Mouse (Mus musculus) frontal cortex, postnatal 36 days (tissue): ENCODE data around the gene Wfikkn1.

Source experiments
- DNase-seq, 2 experiments: peaks; one replicate each; pipeline ENCODE4 v3.0.0; 2022; ENCODE audit warnings: low spot score in 2 of 2

The Wfikkn1 gene

DNA sequence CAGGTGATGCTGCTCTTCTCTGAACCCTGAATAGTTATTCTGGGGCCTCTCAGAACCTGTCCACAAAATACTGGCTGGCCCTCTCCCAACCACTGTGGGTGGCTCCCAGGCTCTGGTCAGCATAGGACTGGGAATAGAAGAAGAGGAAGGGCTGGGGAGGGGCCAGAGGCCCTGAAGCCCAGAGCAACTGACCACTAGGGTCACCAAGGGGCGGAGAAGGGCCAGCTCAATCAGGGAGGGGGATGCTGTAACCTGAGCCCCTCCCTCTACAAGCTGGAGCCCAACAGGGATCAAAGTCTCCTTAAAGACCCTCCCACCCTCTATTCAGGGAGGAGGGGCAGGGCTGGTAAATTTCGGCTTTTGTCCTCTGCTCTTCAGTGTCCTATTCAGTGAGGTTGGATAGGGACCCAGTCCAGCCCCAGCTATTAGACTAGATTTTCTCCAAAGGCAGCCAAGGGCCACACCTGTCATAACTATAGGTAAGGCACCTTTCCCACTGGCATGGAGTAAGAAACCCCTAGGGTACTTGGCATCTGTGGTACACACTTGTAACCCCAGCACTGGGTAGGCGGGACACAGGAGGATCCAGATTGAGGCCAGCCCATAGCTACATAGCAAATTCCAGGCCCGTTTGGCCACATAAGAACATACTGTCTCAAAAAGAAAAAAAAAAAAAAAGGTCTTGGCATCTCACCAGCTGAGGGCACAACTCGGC, at the start of gene Wfikkn1:
Gene Wfikkn1, minus strand, starts transcription at position 663 of the 715 bp plus-strand sequence.
- no peak for DNase-seq

DNA sequence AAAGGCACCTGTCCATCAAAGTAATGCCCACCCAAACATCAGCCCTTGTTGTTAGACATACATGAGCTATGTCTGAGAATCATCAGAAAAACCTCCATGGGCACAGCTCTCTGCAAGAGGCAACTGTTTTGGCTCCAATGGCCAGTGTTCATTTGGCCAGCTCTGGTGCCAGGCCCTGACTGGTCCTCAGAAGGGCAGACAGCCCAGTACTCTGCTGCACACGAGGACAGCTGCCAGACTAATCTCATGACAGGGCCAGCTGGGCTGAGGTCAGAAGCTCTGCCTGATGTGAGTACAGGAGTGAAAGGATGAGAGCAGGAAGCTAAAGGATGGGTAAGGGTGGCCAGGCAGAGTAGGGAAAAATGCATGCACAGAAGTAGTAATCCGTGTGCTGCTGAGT, 44.7 kb upstream of the Wfikkn1 start:
- DNase-seq: peak in 1 of 2 experiments; percentile 57

DNA sequence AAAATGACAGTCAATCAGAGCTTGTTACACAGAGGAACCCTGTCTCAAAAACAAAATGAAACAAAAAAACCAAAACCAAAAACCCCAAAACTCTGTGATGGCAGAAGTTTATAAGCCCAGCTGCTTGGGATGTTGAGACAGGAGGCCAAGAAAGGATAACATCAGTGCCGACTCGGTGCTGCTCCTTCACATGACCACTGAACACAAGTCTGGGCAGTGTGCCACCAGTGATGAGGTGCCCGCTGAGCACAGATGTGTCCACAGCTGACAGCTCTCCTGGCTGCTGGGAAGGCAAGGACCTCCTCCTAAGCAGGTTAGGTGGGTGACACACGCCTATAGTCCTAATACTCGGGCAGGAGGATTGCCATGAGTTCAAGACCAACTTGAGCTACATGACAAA, 41.5 kb upstream of the Wfikkn1 start:
- no peak for DNase-seq

DNA sequence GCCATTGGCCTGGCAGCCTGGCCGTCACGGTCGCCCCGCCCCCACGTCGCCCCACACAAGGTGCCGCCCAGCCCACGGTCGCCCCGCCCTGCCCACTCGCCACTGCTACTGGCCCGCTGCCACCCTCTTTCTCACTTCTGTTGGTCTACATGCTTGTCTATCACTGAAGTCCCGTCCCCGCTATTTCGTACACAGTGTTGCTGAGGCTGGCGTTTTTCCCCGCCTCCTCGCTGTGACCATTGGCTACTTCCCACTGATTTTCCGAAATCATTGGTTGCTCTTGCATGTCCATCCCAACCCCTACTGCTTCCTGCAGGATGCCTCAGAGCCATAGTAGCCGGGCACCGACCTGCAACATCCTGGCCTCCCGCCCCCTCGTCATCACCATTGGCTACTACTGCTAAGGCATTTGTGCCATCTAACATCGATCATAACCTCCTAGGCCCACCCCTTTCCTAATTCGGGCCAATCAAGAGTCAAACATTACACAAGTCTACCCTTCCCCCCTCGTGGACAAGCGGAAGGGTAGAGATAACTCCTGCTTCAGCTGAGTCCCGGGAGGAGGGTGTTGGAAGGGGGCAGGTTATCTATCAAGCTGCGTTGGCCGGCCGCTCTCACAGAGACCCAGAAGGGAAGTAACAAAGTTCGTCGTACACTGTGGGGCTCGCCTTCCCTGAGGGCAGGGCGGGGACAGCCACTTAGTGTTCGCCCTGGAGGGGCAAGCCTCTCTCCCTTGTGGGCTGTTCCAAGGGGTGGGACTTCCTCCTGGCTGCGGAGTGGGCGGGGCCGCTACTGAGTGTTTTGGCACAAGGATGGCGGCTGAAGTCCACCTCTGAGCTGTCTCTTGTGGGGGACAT, 39.4 kb upstream of the Wfikkn1 start:
- DNase-seq: peak; percentile 100

DNA sequence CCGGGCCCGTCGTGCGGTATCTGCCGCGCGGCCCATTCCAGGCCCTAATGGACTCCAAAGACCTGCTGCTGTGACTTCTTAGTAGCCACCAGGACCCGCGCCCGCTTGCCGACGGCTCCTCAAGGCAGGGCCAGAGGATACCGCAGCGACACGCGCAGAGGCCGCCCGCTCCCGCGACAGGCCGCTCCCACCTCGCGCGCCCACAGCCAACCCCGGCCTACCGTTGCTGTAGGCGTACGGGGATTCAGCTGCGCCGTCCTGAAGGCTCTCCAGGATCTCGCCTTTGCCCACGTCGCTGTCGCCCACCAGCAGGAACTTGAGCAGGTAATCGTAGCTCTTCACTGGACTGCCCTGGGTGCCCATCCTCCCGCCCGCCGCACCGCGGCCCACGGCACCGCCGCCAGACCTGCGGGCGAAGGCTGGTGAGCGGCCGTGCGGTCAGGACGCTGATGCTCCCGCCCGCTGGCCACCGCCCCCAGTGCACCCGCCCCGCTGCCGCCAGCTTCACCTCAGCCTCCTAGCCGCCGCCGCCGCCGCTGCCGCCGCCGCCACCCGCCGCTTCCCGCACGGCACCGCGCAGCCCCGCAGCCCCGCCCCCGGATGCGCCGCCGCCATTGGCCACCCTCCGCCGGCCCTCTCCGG, 38.6 kb upstream of the Wfikkn1 start, which contains the start of gene Rab40c:
Gene Rab40c, minus strand, starts transcription at position 584 of the 642 bp plus-strand sequence.
- peak; percentile 44 to 53 for DNase-seq

DNA sequence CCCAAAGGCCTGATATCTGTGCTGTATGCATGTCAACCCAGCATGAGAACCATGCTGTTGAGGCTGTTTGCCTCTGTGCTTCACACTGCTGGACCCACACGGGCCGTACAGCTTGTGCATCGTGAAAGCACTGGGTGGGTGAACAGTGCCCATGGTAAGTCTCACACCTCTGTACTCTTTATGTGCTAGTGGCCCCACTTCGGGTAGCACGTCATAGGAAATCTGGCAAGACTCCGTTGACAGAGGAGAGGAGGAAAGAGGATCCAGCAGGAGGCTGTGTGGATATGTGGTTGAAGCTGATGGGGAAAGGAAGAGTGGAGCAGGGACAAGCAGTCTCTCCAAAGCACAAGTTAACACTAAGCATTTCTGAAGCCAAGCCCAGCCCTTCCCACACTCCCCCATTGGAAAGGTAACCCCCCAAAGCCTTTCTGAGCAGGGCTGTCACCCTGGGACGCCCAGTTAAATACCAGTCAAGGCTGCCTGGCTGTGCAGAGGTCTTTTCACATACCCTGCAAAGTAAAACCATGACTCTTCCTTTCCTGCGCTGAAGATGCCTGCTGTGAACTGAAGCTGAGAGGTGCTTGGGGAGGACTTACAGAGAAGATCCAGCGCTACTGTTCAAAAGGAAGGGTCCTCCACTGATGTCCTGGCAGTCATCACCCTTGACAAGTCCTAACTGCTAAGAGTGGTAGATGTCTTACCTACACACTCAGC, 37.5 kb upstream of the Wfikkn1 start:
- no peak for DNase-seq

DNA sequence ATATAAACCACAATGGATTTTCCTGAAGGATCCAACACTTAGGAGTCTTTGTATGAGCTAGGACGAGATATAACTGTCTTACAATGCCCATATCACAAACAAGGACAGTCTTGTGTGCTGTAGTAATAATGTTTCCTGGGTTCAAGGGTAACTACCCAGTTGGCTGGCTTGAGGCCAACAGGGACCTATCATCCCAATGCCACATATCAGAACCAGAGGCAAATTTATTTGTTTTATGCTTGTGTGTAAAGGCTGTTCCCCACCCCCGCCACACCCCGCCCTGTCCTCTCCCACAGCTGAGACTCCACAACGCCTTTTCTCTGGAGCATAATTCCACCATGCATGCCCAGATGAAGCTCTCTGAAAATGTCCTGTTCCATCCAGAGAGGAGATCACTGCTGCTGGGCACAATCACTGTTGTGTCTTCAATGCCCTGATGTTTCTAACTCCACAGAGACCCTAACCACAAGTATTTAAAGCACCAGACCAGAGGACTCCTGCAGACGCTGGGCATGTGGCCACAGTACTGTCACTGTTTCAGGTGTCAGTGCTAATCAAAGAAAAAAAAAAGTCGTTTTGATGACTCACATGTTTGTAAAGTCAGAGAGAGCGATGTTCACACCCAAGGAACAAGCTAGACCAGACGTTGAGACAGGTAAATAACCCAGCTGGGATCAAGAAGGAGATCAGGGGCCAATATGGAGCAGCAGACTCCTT, 36.4 kb upstream of the Wfikkn1 start:
- DNase-seq: no peak

DNA sequence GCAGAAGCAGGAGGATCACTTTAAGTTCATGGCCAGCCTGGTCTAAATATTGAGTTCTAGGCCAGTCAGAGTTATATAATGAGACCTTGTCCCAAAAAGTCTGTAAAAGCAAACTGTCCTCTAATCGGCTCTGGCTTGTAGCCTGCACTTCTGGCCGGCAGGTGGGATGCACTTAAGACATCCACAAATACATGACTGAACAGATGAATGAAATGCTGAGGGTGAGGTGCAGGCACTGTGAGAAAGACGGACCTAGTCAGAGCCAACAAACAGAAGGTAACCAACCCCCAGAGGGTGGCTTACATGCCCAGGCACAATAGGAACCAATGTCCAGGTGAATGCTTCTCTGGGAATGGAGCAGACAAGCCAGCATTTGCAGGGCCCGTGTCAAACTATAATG, 33.6 kb upstream of the Wfikkn1 start:
- no peak for DNase-seq

DNA sequence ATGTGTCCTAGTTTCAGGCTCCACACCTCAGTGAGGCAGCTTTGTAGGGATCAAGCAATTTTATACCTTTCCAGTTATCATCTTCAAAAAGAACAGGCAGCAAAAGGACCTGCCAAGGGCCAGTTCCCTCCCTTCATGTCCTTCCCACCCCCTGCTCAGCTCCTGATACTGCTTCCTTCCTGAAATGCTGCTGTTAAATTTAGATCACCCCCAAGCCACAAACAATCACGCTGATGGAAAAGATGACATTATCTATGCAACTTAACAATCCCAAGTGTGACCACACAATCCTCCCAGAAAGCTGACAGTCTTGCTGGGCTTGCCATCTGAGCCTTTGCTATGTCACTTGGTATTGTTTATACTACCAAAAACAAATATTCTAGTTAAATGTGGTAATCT, 33.2 kb upstream of the Wfikkn1 start:
- no peak for DNase-seq

DNA sequence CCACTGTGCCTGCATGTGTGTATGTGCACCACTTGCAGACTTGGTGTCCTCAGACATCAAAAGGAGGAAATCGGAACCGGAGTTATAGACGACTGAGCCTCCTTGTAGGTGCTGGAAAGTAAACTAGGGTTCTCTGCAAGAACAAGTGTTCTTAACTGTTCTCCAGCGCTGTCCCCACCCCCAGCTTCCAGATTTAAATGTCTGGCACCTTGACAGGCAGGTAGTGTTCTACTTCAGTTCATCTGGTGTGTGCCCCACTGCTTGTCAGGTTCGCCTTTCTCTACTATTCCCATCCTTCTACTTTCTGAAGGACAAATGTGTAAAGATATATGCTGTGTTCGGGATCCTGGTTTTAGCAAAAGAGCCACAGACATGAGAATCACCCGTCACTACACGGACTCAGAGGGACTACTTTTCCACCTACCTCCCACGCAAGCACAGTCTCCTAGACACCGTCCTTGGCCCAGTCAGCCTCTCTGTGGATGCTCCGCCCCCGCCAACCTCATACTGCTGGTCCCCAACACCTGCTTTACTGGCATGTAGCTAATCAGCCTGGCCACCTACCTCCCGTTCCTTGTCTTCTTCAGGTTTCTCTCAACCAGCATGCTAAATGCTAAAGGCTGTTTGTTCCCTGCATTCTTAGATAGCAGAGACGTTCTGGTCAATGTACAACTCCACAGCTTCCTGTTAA, 32.7 kb upstream of the Wfikkn1 start:
- peak; percentile 68 to 74 for DNase-seq

DNA sequence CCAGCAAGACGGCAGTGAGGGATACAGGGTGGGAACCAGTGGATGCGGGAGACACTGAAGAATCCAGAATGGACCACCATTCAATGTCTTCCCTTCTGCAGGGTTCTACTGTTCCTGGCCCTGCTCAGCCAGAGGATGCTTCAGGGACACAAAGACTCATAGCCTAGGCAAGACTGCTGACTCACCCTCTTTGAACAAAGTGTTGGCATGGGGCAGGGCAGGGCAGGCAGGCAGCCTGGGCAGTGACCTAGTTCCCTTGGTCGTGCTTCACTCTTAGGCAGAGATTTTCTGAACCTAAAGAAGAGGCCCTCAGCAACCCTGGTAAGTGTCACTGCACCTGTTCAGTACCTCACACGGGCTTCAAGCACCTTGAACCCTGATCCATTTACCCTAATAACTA, 31.2 kb upstream of the Wfikkn1 start:
- DNase-seq: no peak

DNA sequence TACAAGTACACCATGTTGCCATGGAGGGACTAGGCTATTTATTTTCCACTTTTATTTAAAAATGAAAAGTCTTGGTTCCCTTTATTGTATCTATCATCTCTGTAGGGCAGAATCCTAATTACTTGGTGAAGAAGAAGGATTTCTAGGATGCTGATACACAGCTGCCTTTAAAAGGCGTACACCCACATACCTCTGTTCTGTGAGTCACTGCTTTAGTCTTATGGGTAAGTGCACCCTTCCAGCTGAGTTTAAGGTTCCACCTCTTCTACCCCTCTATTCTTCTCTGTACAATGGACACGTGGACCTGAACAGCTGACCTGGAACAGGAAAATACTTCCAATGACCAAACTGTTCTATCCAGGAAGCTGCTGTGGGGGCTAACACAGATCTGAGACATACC, 27.0 kb upstream of the Wfikkn1 start:
- DNase-seq: no peak

DNA sequence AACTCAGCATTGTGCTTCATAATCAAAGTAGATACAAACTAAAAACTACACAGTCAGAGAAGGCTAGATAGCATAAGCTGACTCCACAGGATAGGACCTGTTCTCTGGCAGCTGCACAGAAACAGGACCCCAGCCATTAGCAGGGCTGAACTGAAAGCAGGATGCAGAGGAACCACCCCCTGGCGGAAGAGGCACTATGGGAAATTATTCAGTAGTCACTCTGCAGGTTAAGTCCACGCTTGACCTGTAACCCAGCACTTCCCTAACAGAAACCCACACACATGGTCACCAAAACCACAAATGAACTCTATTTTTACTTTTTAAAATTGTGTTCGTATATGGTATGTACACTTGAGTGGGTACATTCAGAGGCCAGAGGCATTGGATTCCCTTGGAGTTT, 22.4 kb upstream of the Wfikkn1 start:
- no peak for DNase-seq

DNA sequence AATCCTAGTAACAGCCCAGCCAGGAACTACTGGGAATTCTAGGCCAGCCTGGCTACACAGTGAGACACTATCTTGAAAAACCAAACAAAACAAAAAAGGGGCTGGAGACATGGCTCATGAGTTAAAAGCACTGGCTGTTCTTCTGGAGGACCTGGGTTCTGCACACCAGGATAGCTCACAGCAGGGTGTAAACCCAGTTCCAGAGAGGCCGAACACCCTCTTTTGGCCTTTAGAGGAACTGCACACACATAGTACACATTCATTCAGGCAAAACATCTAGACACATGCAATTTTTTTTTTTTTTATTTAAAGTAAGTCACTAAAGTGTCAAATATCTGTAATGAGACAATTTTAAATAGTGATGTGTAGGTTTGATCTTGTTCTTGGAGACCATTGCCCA, 19.5 kb upstream of the Wfikkn1 start:
- DNase-seq: no peak

DNA sequence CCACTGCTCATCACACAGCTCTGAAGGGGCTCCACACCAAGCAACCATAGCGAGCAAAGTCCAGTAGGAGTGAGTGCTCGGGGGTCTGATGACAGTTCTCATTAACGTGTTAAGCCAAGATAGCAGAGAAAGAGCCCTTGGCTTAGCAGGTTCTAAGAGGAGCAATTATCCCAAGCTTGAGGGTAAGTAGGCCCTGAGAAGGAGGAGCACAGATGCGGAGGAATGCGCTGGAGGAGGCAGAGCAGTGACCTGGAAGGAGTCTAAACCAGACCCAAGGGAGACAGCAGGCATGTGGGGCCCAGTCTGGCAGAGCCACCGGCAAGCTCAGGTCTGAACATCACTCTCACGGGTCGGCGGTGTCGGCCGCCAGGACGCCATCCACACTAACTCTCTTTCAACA, 15.2 kb upstream of the Wfikkn1 start:
- DNase-seq: no peak

DNA sequence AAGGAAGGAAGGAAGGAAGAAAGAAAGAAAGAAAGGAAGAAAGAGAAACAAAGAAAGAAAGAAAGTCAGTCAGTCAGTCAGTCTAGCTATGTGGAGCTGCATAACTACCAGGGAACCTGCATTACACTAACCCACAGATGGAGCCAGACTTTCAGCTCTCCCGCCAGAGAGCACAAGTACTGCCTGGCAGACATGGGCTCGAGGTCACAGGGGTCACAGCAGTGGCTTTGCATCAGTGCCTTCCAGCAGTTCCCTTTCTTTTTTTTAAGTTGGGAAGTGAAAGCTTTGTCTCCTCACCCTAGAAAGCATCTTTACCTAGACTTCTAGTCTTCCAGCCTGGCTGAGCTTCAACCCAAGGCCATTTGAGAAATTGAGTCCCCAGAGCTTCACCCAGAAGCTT, 14.8 kb upstream of the Wfikkn1 start:
- no peak for DNase-seq

DNA sequence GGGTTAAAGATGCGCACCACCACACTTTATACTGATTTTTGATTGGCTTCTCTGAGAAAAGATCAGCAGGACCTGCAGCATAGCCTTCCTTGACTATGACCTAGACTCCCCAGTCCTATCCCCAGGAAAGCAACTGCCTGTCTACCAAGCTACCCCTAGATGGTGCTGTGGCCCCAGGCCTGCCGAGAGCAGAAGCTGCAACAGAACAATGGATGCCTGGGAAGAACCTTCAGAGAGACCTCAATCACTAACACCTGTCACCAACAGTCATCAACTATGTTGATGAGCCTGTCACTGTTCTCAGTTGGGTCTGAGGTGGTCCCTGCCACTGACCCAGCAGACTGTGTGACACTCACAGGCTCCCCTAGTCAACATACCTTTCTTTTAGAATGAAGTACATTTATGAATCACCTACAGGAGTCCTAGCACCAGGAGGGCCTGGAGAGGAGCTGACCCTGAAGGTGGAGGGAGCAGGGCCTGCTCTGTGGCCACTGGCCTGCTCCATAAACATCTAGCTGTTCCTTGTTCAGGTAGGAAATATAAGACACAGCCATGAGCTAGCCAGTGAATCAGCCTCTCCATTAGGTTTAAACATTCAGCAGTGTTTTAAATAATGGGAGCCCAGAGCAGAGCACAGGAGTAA, 13.4 kb upstream of the Wfikkn1 start:
- DNase-seq: peak; percentile 63 to 73

DNA sequence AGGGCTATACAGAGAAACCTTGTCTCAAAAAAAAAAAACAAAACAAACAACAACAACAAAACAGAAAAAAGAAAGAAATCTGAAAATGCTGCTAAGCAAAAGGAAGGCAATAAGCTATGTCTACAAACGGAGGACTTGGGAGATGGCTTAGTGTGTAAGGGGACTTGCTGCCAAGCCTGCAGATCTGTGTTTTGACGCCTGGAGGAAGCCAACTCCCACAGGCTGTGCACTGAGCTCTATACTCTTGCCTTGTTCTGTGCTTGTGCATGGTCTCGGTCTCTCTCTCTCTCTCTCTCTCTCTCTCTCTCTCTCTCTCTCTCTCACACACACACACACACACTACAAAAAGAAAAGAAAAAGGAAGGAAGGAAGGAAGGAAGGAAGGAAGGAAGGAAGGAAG, 8.2 kb upstream of the Wfikkn1 start:
- no peak for DNase-seq

DNA sequence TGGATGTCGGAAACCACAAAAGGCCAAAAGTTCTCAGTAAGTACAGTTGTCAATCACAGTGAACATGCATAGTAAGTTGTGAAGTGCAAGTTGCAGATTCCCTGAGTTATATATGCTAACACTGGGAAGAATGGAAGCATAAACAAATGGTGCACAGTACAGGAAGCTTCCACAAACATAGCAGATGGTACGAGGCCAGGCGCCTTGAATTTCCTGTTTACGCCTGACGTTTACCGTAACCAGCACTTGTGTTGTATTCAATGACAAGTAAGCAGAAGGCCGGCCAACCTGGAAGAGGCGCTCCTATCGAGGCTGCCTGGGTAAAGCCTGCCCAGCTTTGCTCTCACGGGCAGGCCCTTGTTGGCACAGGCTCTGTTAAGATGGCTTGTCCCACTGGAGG, 6.8 kb upstream of the Wfikkn1 start:
- DNase-seq: no peak

DNA sequence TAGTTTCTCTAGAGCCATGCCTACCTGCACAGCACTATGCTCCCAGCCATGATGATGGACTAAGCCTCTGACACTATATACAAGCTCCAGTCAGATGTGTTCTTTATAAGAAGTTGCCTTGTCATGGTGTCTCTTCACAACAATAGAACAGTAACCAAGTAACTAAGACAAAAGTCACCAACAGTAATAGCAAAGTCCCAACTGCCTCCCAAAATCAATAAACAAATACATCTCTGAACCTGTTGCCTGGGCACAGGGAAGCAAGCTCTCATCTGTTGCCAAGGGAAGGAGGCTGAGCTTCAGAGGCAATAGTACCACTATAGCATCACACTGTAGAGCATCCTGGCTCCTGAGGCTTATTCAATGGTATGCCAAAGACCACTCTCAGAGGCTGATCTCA, 6.1 kb upstream of the Wfikkn1 start:
- no peak for DNase-seq
